Mouse (Mus musculus) forebrain, embryonic 11.5 days (tissue): Measurements from ENCODE around the gene Ppp1r15a. TPM values are rescaled to one million over a fixed set of nuclear protein-coding genes. Genes with fewer than 3 reads are reported as not detected.

Experiments
- ATAC-seq: fragments of 200-750 bp; cut with Nextera tagmentation; replicated peaks from 2 replicates; pipeline ENCODE4 v1.8.0; 2017; ENCODE audit warnings: moderate TSS enrichment; ENCODE audit not compliant: low FRiP score
- DNase-seq: peaks from one replicate; pipeline ENCODE4 v3.0.0-alpha.2; 2017; ENCODE audit warnings: low spot score
- H3K27ac ChIP-seq: fragments of 300-500 bp; sonication (generic); 2 replicates; pipeline ENCODE4 v1.5.1; 2014; ENCODE audit warnings: low read depth, low read length
- H3K27me3 ChIP-seq: fragments of 300-500 bp; sonication (generic); 2 replicates; pipeline ENCODE4 v1.6.1; 2014; ENCODE audit warnings: mild to moderate bottlenecking, low read length, mixed read lengths; ENCODE audit not compliant: control insufficient read depth, insufficient read depth
- H3K36me3 ChIP-seq: fragments of 300-500 bp; sonication (generic); 2 replicates; pipeline ENCODE4 v1.6.1; 2014; ENCODE audit warnings: mild to moderate bottlenecking, low read length, moderate library complexity, mixed read lengths; ENCODE audit not compliant: control insufficient read depth, insufficient read depth
- H3K4me1 ChIP-seq: fragments of 300-500 bp; sonication (generic); replicated peaks from 2 replicates; pipeline ENCODE4 v1.6.1; 2014; ENCODE audit warnings: low read length, mixed read lengths; ENCODE audit not compliant: control insufficient read depth, insufficient read depth
- H3K4me2 ChIP-seq: fragments of 300-500 bp; sonication (generic); 2 replicates; pipeline ENCODE4 v1.6.1; 2014; ENCODE audit warnings: low read depth, mild to moderate bottlenecking, low read length, moderate library complexity, mixed read lengths; ENCODE audit not compliant: severe bottlenecking
- H3K4me3 ChIP-seq: fragments of 300-500 bp; sonication (generic); 2 replicates; pipeline ENCODE4 v1.5.1; 2014; ENCODE audit warnings: low read depth, low read length
- H3K9ac ChIP-seq: fragments of 300-500 bp; sonication (generic); 2 replicates; pipeline ENCODE4 v1.6.1; 2014; ENCODE audit warnings: low read length
- H3K9me3 ChIP-seq: fragments of 300-500 bp; sonication (generic); 2 replicates; pipeline ENCODE4 v1.6.1; 2016; ENCODE audit warnings: low read length, mixed read lengths; ENCODE audit not compliant: control insufficient read depth
- WGBS: fragments of 180-500 bp; shearing (Covaris S2); extraction: QIAGEN DNeasy Blood & Tissue Kit; methylation state at CpG from one replicate; pipeline ENCODE4 v1.1.7; 2014; 5-methylcytosine and 5-hydroxymethylcytosine counted together
- polyA plus RNA-seq: library from polyadenylated mRNA; unstranded; fragments of >200 nt; fragmentation: Nextera tagmentation; extraction: Ambion mirVana; gene quantifications from 2 replicates; pipeline ENCODE4 v1.2.1, GENCODE M21; 2014

Ppp1r15a gene
- polyA plus RNA-seq, 1 experiment from 2014 or later, result 17.8 TPM

DNA sequence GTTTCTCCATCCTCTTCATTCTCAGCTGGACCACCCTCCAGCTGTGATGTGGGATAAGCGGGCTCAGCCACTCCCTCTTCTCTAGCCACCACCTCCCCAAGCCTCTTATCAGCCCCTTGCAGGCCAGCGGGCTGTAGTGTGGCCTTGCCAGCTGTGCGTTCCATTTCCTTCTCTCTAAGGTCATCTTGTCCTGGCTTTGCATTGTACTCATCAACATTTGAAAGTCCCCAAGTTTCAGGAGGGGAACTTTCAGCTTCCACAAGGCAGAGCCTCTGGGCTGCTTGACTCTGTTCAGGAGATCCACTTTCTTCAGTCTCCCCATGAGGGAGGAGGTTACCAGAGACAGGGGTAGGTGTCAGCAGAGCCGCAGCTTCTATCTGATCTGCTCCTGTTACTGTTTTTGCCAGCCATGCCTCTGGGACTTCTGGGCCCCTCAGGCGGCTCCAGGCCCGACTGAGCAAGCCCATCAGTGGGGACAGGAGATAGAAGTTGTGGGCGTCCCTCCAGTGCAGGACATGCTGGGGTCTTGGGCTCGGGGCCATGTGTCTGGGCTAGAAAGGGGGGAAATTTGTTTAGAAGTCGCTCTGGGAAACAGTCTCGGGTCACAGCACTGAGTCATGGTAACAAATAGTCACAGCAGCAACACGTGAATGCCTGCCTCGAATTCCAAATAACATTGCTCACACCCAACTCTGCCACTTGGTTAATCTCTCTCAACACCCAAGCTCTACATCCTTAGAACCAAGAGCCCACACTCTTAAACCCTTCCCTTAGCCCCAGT lies 1.0 kb downstream of the Ppp1r15a start:
- Histone ChIP-seq H3K36me3 (no peaks in the 10 kb centered on the region; the same call in 1 of the 2 replicates), H3K27me3 (no peaks in the 10 kb centered on the region), H3K4me2 (peak overlapping the region; percentile 43), H3K27ac (no peak overlapping the region; the same call in 1 of the 2 replicates), H3K4me3 (peak overlapping the region; percentile 68), H3K9ac (peak overlapping the region; percentile 75), H3K4me1 (peaks cover 7% of the 10 kb centered on the region; the same call in 1 of the 2 replicates), H3K9me3 (no peaks in the 10 kb centered on the region)
- ATAC-seq (no peak), DNase-seq (no peak)
- WGBS, result 37% methylated on average over 12 of the region's 12 CpGs

DNA sequence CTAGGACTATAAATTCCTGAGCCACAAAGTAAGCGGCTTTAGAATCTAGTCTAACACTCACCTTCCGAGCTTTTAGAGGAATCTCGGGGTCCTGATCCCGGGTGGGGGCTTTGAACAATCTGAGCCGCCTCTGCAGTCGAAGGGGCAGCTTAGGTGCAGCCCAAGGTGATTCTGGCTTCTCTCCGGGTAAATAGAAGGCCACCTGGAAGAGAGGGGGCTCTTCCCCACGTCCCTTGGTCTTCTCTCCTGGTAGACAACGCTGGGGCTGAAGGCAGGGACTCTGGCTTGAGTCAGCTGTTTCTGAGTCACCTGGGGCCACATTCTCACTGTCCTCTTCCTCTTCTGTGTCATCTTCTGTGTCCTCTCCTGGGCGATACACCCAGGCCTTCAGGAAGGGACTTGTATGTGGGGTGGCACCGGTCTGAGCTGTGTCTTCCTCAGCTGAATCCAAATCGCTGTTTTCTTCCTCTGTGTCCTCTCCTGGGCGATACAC lies 2.3 kb downstream of the Ppp1r15a start:
- H3K9ac ChIP-seq, result no peak overlapping the region
- H3K4me1 ChIP-seq, result peaks cover 7% of the 10 kb centered on the region; the same call in 1 of the 2 replicates
- WGBS, result 90% methylated on average over 13 of the region's 13 CpGs
- 0 out of 2 replicates have a peak overlapping the region, but pooled peaks have one; percentile 2 for H3K4me3 ChIP-seq
- no peak overlapping the region for H3K4me2 ChIP-seq
- no peaks in the 10 kb centered on the region; the same call in 1 of the 2 replicates for H3K36me3 ChIP-seq
- no peaks in the 10 kb centered on the region for H3K9me3 ChIP-seq
- no peaks in the 10 kb centered on the region for H3K27me3 ChIP-seq
- no peak overlapping the region for H3K27ac ChIP-seq
- ATAC-seq, result no peak
- DNase-seq, result no peak

DNA sequence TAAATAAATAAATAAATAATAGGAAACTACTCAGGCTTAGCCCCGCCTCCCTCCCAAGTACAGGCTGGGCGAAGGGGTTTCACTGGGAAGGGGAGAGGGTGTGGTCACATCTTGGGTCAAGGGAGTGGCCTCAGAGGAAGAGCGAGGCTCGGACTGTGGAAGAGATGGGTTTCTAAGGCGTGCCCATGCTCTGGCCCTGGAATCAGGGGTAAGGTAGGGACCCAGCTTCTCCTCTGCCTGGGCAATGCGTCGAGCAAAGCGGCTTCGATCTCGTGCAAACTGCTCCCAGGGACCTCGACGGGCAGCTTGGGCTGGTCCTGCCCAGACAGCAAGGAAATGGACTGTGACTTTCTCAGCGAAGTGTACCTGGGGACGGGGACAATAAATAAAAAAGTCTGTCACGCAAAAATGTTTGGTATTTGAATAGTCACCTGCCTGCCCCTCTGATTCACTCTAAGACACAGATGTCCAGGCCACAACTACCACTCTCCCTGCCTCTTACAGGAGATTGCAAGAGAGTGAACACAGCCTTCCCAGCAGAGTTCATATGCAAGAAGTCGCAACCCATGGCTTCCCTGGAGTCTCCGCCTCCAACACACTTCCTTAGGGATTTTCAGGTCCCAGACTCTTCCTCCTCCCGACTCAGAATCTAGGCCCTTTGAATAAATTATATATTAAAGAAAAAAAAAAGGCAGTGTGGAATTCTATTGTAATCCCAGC lies 3.0 kb downstream of the Ppp1r15a start:
- no peak overlapping the region for H3K9ac ChIP-seq
- H3K27me3 ChIP-seq, result no peaks in the 10 kb centered on the region
- peak overlapping the region; percentile 18; the same call in 1 of the 2 replicates for H3K4me2 ChIP-seq
- no peak overlapping the region for H3K27ac ChIP-seq
- 76% methylated on average over 18 of the region's 18 CpGs for WGBS
- DNase-seq, result no peak
- no peak for ATAC-seq
- 0 out of 2 replicates have a peak overlapping the region, but pooled peaks have one; percentile 2 for H3K4me3 ChIP-seq
- H3K9me3 ChIP-seq, result no peaks in the 10 kb centered on the region
- peaks cover 7% of the 10 kb centered on the region; the same call in 1 of the 2 replicates for H3K4me1 ChIP-seq
- H3K36me3 ChIP-seq, result no peaks in the 10 kb centered on the region; the same call in 1 of the 2 replicates

DNA sequence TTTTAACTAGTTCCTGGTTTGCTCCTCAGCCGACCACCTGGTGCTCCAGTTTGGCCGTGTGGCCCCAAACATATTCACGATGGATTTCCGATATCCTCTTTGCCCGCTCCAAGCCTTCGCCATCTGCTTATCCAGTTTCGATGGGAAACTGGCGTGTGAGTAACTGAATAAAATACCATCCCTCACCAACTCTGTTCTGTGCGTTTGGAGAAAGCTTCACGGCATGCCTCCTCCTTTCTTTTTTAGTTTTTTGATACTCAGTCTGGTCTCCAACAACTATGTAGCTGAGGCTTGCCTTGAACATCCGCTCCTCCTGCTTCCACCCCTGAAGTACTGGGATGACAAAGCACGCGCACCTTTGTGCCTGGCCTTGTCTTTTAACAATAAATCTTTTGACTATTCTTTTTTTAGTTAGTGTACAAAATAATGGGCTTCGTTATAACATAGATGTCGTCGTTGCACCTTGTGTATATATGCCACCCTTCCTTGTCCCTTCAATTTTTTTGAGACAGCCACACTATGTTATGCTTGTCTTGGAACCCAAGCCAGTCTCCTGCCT lies 3.8 kb downstream of the Ppp1r15a start:
- Histone ChIP-seq H3K27me3 (no peaks in the 10 kb centered on the region), H3K9me3 (no peaks in the 10 kb centered on the region), H3K36me3 (no peaks in the 10 kb centered on the region; the same call in 1 of the 2 replicates), H3K4me1 (peaks cover 7% of the 10 kb centered on the region; the same call in 1 of the 2 replicates), H3K27ac (peak overlapping the region; percentile 53; the same call in 1 of the 2 replicates), H3K4me2 (peak overlapping the region; percentile 61), H3K4me3 (peak overlapping the region; percentile 51), H3K9ac (peak overlapping the region; percentile 75)
- WGBS, result 57% methylated on average over 16 of the region's 16 CpGs
- no peak for DNase-seq
- no peak for ATAC-seq

- no peaks in the 10 kb centered on the region; the same call in 1 of the 2 replicates for H3K36me3 ChIP-seq
- peak overlapping the region; percentile 51 for H3K4me3 ChIP-seq
- H3K4me2 ChIP-seq, result peak overlapping the region; percentile 61
- H3K9me3 ChIP-seq, result no peaks in the 10 kb centered on the region
- ATAC-seq (peak; percentile 73), DNase-seq (peak; percentile 91)
- no peaks in the 10 kb centered on the region for H3K27me3 ChIP-seq
- H3K27ac ChIP-seq, result peak overlapping the region; percentile 53; the same call in 1 of the 2 replicates
- H3K9ac ChIP-seq, result peak overlapping the region; percentile 75
- H3K4me1 ChIP-seq, result peaks cover 7% of the 10 kb centered on the region; the same call in 1 of the 2 replicates
- under 1% methylated on average over 28 of the region's 28 CpGs for WGBS
Measured at GRCm38 (mm10) chr7:45521728-45522184, 4.3 kb downstream of the Ppp1r15a start.

DNA sequence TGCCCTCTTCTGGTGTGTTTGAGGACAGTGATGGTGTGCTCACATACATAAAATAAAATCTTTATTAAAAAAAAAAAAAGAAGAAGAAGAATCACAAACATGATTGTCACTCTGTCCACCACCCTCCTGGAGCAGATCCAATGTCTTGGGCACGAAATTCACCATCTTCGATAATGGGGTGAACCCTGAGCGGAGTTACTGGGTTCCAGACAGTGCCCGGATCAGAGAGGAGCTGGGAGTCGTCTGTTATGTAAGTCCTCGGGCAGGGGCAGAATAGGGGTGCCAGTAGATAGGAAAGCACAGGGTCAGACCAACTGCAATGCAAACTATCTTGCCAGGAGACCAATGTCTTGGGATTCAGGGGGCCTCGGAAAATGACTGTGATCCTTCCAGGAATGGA lies 5.5 kb downstream of the Ppp1r15a start:
- Histone ChIP-seq H3K4me1 (peaks cover 7% of the 10 kb centered on the region; the same call in 1 of the 2 replicates), H3K4me3 (no peak overlapping the region), H3K9ac (no peak overlapping the region), H3K4me2 (no peak overlapping the region), H3K9me3 (no peaks in the 10 kb centered on the region), H3K27me3 (no peaks in the 10 kb centered on the region), H3K27ac (no peak overlapping the region), H3K36me3 (no peaks in the 10 kb centered on the region; the same call in 1 of the 2 replicates)
- DNase-seq, result no peak
- 92% methylated on average over 7 of the region's 7 CpGs for whole genome bisulfite sequencing
- ATAC-seq, result no peak

DNA sequence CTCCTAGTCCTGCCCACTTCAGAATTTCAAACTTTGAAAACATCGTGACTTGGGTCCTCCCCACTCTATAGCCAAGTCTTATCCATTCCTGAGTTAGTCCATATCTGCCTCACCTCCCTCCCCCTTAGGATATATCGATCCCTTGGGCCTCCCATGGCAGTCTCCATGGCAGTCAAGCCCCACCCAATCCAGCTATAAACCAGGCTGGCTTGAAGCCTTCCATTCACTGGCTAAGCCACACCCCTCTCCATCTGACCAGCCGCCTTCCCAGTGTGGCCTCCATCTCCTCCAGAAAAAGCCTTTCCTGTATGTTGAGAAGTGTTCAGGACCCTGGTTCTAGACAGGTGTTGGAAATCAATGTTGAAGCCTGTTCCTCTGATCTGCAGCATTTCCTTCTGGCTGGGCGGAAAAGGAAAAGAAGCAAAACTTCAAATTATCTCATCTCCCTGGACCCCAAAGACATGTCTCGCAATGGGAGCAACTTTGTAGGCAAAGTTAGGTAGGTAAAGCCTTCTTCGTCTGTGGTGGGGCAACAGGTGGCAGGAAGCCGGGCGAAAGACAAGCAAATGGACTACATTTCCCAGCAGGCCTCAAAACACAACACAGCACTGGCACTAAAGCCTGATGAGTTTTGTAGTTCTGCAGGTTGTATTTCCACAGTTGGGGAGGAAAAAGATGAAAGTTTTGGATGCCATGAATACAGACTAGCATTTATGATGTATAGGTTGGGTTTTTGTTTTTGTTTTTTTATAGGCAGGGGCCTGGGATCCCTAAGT lies 6.5 kb downstream of the Ppp1r15a start:
- no peak overlapping the region for H3K4me2 ChIP-seq
- H3K27ac ChIP-seq, result no peak overlapping the region
- DNase-seq, result no peak
- WGBS, result 80% methylated on average over 8 of the region's 8 CpGs
- no peak overlapping the region for H3K9ac ChIP-seq
- no peak for ATAC-seq
- no peaks in the 10 kb centered on the region; the same call in 1 of the 2 replicates for H3K4me1 ChIP-seq
- no peaks in the 10 kb centered on the region for H3K9me3 ChIP-seq
- H3K4me3 ChIP-seq, result no peak overlapping the region
- H3K36me3 ChIP-seq, result no peaks in the 10 kb centered on the region; the same call in 1 of the 2 replicates
- H3K27me3 ChIP-seq, result no peaks in the 10 kb centered on the region
